Mouse (Mus musculus) megakaryocyte, embryonic 14.5 days (primary cell): ENCODE measurements at regions not wholly inside any gene's neighbourhood (a gene's known extent, or its start where the extent isn't known, plus 50 kb on each side); places are given as distances from the start of the nearest gene placed in this dataset.

Experiments used
- FLI1 ChIP-seq: IDR thresholded peaks from 2 replicates; pipeline ENCODE4 v1.6.1; 2012; ENCODE audit warnings: low read length, inconsistent platforms, mixed read lengths
- GATA1 ChIP-seq: IDR thresholded peaks from 3 replicates; pipeline ENCODE4 v1.6.1; 2012; ENCODE audit warnings: mixed read lengths, low read length, inconsistent platforms, borderline replicate concordance

- no peak for TF ChIP-seq GATA1
- TF ChIP-seq FLI1: no peak
These were observed 113.6 kb downstream of the Tmem30b start for GRCm38 (mm10) chr12:73432546-73432945.
